Mouse (Mus musculus) mature B cell (primary cell): ENCODE data around the gene Phgr1.

Source experiments
- in situ Hi-C: fragments of 300-500 bp; cut with MboI; formaldehyde crosslinking; loops from 2 replicates; pipeline ENCODE4 v1.14.3; 2019

The Phgr1 gene

DNA sequence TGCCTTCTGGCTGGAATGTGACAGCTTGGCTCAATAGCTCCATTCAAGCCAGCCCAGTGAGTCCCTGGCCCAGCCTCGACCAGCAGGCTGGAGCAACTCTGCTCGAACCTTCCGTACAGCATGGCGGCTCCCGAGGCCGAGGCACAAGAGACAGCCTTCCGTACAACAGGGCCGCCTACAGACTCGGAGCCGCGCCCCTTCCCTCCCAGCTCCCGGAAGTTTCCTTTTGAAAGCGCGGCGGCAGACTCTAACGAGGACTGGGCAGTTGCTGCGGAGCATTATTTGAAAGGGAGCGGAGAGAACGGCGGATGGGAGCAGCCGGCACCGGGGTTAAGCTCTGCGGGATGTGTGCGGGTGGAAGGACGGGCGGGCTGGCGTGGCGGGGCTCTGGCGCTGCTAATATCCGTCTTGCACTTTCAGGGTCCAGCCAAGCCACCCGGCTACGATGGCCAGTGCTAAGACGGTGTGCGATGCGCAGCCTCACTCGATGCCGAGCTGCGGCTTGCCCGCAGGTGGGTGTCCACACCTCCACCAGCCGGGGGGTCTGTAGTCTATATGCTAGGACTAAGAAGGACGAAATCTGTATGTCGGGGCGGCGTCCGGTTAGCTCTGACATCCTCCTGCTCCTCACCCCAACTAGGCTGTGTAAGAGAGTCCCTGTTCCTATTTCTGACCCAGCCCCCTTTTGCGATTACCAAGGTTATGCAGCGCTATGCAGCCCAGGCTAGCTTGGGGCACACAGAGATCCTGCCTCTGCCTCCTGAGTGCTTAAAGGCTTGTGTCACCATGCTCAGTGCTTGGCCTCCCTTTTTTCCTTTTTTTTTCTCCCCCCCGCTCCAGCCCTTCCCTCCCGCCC is 41.6 kb downstream of the Phgr1 start, which contains the start of gene Knstrn:
Gene Knstrn (plus strand): TSS at position 23 of the 856 bp plus-strand sequence.
- in situ Hi-C loops = no loop called here

DNA sequence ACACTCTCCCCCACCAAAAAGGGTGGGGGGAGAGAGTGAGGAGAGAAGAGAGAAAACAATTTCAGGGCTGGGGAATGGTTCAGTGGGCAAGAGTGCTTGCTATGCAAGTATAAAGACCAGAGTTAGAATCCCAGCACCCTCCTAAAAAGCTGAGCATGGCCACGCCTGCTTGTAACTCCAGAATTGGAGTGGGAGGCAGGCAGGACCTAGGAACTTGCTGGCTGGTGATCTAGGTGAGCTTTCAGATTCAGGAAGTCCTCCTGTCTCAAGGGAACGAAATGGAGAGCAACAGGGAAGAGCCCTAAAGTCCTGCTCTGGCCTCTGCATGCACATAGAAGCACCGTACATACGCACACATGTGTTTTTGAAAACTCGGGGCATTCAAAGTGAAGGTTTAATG is 50.2 kb downstream of the Phgr1 start:
- in situ Hi-C loops = no loop called here

DNA sequence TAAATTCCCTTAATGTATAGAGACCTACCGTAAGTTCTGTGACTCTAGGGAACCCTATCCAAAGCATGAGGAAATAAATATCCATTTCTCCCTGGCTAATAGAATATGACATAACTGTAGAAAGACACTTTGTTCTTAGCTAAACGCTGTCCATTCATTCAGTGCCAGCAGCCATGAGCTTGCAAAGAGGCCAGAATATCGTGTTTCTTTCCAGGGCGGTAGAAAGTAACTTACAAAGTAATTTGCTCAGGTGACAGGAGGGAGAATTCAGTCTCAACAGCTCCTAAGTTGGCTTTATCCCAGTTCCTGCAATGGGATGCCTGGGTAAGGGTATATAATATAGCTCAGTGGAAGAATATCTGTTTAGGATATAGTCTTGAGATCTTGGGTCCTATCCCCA is 51.8 kb downstream of the Phgr1 start:
- in situ Hi-C loops = no loop called here
